Mouse (Mus musculus): Measurements from ENCODE around the gene Pepd.

The Pepd gene

GRCm38 (mm10) chr7:34983702-34984475 is 71.7 kb downstream of the Pepd start:
- DNase-seq (ENCODE audit: low read depth, low spot score), result no peak

GRCm38 (mm10) chr7:34984526-34985133 is 72.5 kb downstream of the Pepd start:
- no peak for DNase-seq (ENCODE audit: low read depth, low spot score)

- no peak for DNase-seq (ENCODE audit: low read depth, low spot score)
Observed at GRCm38 (mm10) chr7:34985216-34985615, 73.0 kb downstream of the Pepd start.

GRCm38 (mm10) chr7:34985646-34986045 is 73.5 kb downstream of the Pepd start:
- no peak for DNase-seq (ENCODE audit: low read depth, low spot score)

GRCm38 (mm10) chr7:34986575-34987150 is 74.5 kb downstream of the Pepd start:
- DNase-seq (ENCODE audit: low read depth, low spot score), result no peak

GRCm38 (mm10) chr7:34987258-34987657 is 75.1 kb downstream of the Pepd start:
- no peak for DNase-seq (ENCODE audit: low read depth, low spot score)

- DNase-seq (ENCODE audit: low read depth, low spot score), result no peak
Observed at GRCm38 (mm10) chr7:34988488-34988887, 76.3 kb downstream of the Pepd start.

GRCm38 (mm10) chr7:34991731-34992246 is 79.6 kb downstream of the Pepd start:
- DNase-seq (ENCODE audit: low read depth, low spot score), result no peak

- DNase-seq (ENCODE audit: low read depth, low spot score), result no peak
Observed at GRCm38 (mm10) chr7:34992766-34993165, 80.6 kb downstream of the Pepd start.

GRCm38 (mm10) chr7:34995872-34996662 is 83.9 kb downstream of the Pepd start:
- no peak for DNase-seq (ENCODE audit: low read depth, low spot score)

GRCm38 (mm10) chr7:35000839-35001238 is 88.7 kb downstream of the Pepd start:
- DNase-seq (ENCODE audit: low read depth, low spot score), result no peak

- DNase-seq (ENCODE audit: low read depth, low spot score), result no peak
Observed at GRCm38 (mm10) chr7:35003171-35003737, 91.1 kb downstream of the Pepd start.

GRCm38 (mm10) chr7:35006661-35007060 is 94.5 kb downstream of the Pepd start:
- no peak for DNase-seq (ENCODE audit: low read depth, low spot score)

GRCm38 (mm10) chr7:35013228-35013627 is 101.0 kb downstream of the Pepd start:
- no peak for DNase-seq (ENCODE audit: low read depth, low spot score)

- no peak for DNase-seq (ENCODE audit: low read depth, low spot score)
Observed at GRCm38 (mm10) chr7:35015252-35015651, 103.1 kb downstream of the Pepd start.

- no peak for DNase-seq (ENCODE audit: low read depth, low spot score)
Observed at GRCm38 (mm10) chr7:35021365-35021764, 109.2 kb downstream of the Pepd start.

GRCm38 (mm10) chr7:35023251-35023650 is 111.1 kb downstream of the Pepd start:
- DNase-seq (ENCODE audit: low read depth, low spot score), result no peak

- no peak for DNase-seq (ENCODE audit: low read depth, low spot score)
Observed at GRCm38 (mm10) chr7:35024426-35024825, 112.2 kb downstream of the Pepd start.

- no peak for DNase-seq (ENCODE audit: low read depth, low spot score)
Observed at GRCm38 (mm10) chr7:35025409-35026275, 113.5 kb downstream of the Pepd start.

- DNase-seq (ENCODE audit: low read depth, low spot score), result no peak
Observed at GRCm38 (mm10) chr7:35026276-35026630, 114.1 kb downstream of the Pepd start.

- no peak for DNase-seq (ENCODE audit: low read depth, low spot score)
Observed at GRCm38 (mm10) chr7:35026838-35027291, 114.7 kb downstream of the Pepd start.
